Mouse (Mus musculus): ENCODE measurements around the gene Mcub.

DNA sequence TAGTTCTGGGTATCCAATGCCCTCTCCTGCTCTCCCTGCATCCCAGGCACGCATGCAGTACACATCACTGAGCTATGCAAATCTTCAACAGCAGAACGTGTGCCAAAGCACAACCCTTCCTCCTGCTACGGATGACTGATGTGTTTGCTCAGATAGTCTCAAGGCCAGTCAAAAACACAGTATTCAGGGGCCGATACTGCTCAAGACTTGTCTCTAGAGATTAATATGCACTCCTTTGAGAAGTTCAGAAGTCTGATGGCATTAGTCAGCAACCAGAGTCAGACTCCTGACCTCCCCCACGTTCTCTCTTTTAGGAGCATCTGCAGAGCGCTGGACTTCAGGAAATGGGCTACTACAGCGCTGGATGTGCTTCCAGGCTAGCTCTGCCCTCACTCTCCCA lies 28.0 kb upstream of the Mcub start:
- TF ChIP-seq POLR2A (IDR thresholded peaks at IDR 0.05; ENCODE audit: low read depth, low read length) (no peak), MAZ (IDR thresholded peaks at IDR 0.05; ENCODE audit: low read depth, low read length) (no peak), ZC3H11A (IDR thresholded peaks at IDR 0.05; ENCODE audit: low read depth, low read length) (no peak), CTCF (conservative IDR thresholded peaks at IDR 0.05 in 1 of 2, IDR thresholded peaks at IDR 0.05 in 1 of 2; ENCODE audit: low read depth in 2 of 2, low read length in 2 of 2) (no peak), TBP (conservative IDR thresholded peaks at IDR 0.05; ENCODE audit: low read depth, low read length) (no peak), POLR2AphosphoS2 (IDR thresholded peaks at IDR 0.05; ENCODE audit: low read depth, low read length) (no peak), NRF1 (IDR thresholded peaks at IDR 0.05; ENCODE audit: low read depth, low read length) (no peak), USF2 (conservative IDR thresholded peaks at IDR 0.05; ENCODE audit: low read depth, low read length) (no peak), RAD21 (IDR thresholded peaks at IDR 0.05; ENCODE audit: low read depth, low read length) (no peak), ZNF384 (IDR thresholded peaks at IDR 0.05; ENCODE audit: low read depth, low read length) (no peak), RCOR1 (conservative IDR thresholded peaks at IDR 0.05; ENCODE audit: low read depth, low read length) (no peak), SMC3 (IDR thresholded peaks at IDR 0.05; ENCODE audit: low read depth, low read length) (no peak)
